Mouse (Mus musculus): ENCODE measurements around the gene Rara.
"Not testable (repeated sequence)": the region's sequence is repeated elsewhere in the genome, so short reads cannot be mapped to it uniquely, and the experiment has no call there.

Rara gene

DNA sequence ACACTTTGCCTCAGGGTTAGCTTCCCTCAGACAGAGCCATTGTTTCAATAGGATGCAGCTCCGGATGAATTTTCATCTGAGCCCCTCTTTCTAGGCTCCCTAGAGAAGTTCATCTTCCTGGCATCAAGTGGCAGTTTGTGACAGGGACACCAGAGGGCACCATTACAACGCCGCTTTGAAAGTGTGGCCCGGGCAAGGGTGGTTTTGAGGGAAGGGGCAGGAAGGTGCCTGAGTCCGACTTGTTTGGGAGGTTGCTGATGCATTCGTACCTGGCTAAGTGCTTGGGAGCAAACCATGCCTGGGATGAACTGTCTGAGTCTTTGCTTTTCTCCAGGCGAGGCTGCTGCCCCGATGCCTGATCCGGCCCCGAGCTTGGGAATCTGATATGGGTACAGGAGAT, 5.3 kb upstream of the Rara start:
- intact Hi-C loops (cut with DNase I): loop anchor here (2.0 to 5.0 kb wide), 2 partner anchors 50 to 115 kb away; no protein-coding TSS in a partner anchor

DNA sequence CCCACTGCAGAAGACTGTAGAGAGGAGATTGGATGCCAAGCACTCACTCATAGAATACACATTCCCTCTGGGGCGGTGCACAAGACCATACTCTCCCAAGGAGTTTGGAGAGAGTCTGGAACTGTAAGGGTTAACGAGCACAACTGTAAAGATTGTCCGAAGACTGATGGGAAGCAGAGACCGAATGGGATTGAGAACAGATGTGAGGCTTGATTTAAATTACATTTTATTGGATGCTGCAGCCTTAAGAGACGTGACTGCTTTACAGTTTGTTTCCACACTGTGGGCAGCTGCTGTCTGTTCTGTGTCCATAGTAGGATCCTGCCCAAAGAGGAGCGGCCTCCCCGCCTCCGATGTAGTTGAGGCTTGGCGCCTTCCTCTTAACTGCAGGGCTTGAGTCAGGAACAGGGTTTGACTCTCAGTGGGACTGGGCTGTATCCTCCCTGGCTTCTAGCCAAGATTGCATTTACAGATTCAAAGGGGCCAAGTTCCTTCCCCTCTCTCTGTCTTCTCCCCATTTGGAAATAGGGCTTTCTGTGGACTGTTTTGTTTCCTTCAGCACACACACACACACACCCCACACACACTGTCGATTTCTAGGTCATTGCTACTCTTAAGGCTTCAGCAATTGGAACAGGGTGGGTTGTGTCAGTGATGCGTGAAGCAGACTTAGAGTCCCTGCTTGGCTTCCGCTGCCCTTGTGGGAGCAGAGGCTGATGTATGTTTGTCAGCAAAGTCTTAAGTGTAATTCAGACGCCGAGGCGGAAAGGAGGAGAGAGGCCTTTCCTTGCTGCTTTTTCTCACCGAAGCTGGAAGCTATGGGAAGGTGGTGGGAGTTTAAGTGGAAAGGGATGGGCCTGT, 4.5 kb upstream of the Rara start:
- intact Hi-C loops (cut with DNase I): loop anchor here (2.0 to 5.0 kb wide), 2 partner anchors 50 to 114 kb away; no protein-coding TSS in a partner anchor

DNA sequence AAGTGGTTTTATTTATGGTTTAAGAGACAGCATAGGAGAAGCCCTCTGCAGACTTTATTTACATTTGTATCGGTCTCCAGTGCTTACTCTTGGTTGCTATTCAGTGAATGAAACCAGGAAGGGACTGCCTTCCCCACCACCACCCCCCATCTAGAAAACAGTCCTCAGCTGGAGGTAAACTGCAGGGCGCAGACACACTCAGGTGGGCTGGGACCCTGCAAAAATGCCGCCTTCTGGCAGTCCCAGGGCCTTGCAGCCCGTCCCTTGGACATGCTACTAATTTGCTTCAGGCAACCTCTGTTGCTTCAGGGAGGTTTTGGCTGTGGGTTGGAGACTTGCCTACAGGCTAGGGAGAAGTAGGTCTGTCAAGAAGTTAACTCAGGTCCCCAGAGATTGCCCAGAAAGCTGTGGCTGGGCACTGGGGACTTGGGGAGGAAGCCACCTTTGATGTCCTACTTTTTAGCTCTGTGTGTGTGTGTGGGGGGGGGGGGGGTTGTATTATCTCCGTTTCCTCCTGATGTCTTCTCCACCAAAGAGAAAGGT, 2.9 kb upstream of the Rara start:
- intact Hi-C loops (cut with DNase I): loop anchor here (5.0 kb wide), 1 partner anchor 113 kb away; no protein-coding TSS in a partner anchor

DNA sequence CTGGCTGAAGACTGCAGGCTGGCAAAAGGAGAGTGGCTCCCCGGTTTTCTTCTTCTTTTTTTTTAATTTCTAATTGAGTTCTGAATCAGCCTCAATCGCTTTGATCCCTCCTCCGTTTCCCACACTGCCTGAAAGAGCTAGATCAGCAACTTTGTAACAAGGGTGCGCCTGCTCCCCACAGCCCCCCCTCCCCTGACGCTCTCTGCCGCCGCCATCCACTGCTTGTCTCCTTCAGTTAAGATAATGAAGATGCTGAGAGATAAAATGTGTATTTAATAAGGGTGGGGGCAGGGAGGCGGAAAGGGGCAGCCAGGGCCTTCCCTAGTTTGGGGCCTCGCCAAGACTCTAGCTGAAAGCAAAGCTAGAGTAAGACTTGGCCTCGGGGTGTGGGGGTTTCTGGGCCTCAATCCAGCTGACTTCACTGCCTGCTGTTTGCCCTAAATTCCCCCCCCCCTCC, 2.3 kb upstream of the Rara start:
- intact Hi-C loops (cut with DNase I): no loop called here

DNA sequence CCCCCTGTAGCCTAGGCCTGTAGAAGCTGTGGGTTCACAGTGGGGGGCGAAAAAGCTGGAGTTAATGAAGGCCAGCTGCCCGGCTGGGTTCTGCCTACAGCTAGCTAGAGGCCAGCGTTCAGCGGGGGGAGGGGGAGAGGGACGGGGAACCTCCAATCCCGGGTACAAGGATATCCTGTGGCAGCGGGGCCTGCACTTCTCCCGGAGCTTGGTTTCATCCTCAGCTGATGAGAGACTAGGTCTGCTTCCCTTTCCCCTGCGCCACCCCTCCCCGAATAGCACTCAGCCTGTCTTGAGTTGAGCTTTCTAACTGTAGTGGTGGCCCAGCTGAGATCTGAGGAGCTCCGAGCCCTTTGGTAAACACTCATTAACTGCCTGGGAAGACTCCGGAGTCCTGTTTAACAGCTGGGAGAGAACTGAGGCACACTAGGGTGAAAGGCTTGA, 1.7 kb upstream of the Rara start:
- intact Hi-C loops (cut with DNase I): no loop called here

DNA sequence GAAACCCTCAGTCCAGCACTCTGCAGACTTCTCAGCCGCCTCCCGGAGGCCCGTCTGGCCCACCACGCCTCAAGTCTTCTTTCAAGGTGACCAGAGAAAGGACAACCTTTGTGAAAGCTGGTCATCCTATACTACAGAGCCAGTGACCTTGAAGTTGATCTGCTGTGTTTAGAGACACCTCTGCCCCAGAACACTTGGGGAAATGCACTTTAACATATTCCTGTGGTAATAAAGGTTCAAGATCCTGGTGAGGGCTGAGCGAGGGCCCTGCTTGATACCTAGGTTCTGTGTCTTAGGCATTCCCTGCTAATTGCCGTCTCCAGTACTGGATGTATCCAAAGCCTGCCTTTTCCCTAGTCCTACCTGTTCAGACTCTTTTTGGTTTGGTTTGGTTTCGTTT, 1.1 kb upstream of the Rara start:
- intact Hi-C loops (cut with DNase I): no loop called here

DNA sequence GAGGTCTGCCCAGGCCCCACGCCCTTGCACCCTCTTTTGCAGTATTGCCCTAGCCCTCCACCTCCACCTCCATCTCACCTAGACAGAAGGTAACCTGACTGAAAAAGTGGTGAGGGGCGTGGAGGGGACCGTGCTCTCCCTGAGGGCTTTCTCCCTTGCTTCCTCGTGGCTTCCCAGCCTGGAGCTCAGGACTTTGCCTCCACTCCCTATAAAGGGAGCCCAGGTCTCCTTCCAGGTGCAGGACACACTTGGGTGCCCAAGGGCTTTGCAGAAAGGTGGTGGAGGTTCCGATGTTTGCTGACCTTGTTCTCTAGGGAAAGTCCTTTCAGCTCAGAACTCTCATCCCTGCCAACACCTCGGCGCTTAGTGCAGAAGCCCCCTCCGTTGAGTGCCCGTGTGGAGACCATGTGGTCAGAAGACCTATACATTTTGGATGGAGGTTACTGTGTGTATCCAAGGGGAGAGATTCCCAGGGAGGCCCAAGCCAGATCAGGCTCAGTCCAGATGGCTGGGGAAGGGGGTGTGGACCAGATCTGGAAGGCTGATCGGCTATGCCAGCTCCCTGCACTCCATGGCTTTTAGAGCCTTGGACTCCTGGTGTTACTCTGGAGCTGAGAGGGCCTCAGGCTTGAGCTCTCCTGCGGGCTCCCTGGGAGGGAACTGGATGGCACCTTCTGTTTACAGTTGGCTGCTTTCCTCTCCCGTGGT, 722 bp downstream of the Rara start:
- intact Hi-C loops (cut with DNase I): no loop called here

DNA sequence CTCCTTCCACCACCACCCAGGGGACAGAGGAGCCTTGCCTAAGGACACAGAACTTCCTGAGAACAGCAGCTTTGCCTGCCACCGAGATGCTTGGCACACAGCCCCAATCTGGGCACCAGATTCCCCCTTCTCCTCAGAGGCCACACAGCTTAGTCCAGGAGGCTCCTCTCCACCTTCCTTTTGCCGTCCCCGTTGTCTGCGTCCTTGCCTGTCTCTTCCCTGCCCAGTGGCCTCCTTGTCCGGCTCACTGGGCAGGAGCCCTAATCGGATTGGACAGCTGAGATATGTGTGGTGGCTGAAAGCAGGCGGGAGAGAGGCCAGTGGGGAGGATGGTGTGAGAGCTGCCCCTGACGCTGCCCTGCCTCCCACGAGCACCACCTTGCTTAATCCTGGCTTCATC, 1.9 kb downstream of the Rara start:
- intact Hi-C loops (cut with DNase I): no loop called here

DNA sequence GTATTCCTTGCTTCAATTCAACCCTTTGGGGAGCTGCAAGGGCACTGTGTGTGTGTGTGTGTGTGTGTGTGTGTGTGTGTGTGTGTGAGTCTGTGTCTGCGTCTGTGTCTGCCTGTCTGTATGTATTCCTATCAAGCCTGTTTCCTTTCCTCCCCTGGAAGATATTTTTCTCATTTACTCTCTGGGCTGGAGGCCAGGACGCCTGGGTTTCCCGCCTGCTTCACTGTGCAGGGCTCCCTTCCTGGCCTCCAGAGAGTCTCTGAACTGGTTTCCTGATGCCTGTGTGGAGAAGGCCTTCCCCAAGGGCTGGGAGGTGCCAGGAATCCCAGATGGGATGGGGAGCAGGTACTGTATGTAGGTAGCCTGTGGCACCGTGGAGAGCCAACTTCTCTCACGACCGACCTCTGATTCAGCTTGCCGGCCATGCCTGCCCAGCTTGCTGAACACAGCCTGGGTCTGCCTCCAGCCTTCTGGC, 2.5 kb downstream of the Rara start:
- intact Hi-C loops (cut with DNase I): no loop called here

DNA sequence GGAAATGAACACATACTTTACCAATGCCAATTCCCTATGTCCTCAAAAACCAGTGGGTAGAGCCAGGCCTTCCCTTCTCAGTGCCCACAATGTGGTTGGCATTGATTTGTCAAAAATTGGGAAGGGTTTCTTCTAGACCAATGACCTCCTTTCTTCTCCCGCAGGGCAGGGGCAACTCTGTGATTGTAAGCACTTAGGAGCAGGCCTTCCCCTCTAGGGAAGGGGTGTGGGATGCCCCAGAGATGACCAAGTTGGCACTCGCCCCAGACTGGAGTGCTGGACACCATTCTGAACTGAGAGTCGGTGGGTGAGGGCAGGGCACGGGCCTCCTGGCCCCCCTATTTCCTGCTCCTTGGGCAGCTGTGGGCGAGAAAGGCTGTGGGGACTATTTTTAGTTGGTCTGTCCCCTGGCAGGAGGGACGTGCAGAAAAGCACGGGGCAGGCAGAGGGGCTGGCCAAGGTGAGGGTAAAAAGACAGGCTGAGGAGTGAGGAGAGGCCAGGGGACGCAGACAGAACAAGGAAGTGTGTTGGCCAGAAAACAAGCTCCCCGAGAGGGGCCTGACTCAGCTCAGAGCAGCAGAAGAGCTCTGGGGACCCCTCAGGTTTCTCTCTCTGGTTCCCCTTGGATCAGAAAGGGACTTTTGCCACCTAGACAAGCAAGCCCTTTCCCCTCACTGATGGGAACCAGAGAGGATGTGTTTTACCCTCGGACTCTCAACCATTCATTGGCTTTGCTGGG, 3.3 kb downstream of the Rara start:
- intact Hi-C loops (cut with DNase I): no loop called here

DNA sequence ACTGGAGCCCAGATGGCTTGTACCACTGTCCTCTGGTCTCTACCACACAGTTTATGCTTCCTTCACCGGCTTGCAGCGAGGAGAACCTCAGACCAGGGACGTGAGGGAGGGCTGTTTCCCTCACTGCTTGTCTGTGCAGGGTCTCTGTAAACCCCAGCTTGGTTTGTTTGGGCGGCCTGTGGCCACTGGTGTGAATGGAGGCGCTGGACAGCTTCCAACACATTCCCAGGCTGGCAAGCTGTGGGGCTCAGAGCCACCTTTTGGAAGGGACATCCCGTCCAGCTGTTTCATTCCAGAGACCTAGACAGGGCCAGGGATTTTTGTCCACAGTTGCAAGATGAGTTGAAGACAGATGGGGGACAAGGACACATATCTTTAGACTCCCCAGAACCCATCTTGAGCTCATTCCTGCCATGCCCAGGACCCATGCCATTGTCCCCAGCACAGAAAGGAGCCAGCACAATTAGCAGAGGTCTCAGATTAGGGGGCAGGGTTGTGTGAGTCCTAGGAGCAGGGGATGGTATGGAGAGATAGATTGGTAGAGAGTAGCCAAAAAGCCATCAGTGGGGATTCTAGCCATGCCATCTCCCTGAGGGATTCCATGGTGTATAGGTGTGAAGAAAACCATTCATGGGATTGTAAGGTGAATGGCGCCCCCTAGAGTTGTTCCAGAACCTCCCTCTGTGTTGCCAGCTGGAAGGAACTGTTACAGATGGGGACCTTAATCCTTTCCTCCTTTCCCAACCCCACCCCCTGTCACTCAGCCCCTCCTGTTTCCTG, 4.1 kb downstream of the Rara start:
- intact Hi-C loops (cut with DNase I): no loop called here

DNA sequence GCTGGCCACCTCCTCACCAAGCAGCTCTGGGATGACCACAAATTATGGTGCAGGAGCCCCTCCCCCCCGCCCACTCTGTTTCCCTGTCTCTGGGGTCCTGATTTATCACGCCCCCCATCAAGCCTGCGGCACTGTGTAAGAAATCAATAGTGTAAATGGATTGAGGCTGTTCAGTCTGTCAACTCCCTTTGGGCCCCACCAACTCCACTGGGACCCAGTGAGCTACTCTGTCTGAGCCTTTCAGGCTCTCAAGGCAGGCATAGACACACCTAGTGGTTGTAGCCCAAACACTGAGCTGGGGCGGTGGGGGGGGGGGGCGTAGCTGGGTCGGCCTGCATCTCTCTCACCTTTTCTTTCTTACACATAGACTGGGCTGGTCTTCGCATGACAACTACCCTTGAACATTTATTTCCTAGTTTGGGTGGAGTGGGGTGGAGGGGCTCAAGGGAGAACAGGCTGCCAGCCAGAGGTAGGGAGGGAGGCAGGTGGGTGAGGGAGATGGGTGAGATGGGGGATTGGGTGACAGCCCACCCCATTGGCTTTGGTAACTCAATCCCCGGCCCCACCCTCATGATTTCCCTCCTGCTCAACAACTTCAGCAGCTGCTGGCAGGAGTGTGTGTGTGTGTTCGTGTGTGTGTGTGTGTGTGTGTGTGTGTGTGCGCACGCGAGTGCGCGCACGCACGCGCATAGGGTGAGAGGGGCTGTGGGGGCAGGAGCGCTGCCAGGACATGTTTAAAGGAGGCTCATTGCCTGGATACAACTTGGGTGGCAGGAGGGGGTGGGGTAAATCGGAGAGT, 4.9 kb downstream of the Rara start:
- intact Hi-C loops (cut with DNase I): no loop called here

DNA sequence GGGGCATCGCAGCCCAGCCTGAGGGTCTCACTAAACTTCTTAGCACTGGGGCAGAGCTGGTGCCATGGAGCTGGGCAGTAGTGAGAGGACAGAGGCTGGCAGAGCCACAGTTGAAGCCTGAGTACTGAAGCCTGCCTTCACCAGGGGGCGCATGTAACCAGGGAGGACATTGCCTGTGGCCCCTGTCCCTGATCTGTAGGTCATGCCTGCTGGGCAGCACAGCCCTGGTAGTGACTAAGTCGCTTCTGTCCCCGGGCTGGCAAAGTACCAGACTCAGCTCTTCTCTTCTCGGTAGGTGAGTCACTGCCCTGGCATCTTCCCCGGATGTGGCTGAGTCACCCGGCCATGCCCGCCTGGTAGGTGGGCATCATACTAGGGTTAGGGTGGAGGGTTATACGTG, 5.5 kb downstream of the Rara start:
- intact Hi-C loops (cut with DNase I): no loop called here

DNA sequence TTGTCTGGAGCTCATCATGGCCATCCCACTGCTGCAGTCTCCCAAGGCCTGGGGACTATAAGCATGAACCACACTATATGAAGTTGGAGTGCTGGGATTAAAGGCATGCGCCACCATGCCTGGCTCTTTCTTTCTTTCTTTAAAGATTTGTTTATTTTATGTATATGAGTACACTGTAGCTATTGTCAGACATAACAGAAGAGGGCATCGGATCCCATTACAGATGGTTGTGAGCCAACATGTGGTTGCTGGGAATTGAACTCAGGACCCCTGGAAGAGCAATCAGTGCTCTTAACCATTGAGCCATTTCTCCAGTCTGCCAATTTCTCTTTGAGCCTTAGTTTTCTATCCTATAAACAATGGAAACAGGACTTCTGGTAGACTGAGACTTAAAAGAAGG, 6.2 kb downstream of the Rara start:
- intact Hi-C loops (cut with DNase I): not testable (repeated sequence)

DNA sequence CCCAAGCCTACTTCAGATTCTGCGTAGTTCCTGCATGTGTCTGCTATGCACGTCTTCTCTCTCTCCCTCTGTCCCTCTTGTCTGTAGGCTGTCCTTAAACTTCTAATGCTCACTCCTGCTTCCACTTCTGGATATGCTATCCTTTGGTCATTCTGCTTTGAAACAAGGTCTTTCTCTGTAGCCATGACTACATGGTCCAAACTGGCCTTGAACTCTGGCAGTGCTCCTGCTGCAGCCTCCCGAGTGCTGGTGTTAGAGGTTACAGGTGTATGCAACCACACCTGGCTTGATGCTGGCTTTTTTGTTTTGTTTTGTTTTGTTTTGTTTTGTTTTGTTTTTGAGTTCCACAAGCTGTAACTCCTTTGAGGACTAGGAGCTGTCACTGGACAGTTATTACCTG, 6.7 kb downstream of the Rara start:
- intact Hi-C loops (cut with DNase I): no loop called here

DNA sequence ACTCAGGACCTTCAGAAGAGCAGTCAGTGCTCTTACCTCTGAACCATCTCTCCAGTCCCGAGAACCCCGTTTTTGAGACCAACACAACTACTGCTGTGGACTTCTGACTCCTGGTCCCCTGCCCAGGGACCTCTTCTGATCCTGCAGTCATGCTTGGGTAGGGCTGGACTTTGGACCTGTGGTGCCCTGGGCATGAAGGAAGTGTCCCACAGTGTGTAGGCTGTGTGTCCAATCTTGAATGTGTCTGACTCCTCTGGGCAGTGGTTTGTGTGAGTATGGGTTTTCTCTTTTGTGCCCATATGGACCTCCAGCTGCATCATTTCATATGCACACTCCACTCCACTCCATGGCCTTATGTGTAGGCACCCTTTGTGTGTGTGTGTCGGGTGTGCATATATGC, 7.5 kb downstream of the Rara start:
- intact Hi-C loops (cut with DNase I): no loop called here

DNA sequence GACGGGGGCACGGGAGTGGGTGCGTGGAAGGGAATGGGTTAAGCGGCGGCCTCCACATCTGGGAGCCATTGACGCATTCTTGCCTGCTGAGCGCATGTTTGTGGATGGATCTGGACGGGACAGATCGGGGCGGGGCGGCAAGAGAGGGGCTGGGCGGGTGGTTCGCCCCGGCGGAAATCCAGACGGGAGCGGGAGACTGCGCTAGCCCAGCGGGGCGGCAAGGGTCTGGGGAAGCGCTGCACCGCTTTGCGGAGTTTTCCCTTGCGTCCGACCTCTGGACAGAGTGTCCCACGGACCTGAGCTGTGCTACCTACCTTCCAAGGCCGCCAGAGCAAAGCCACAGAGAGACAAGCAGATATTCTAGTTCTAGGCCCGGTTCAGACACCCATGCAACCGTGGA, 8.6 kb downstream of the Rara start:
- intact Hi-C loops (cut with DNase I): no loop called here

DNA sequence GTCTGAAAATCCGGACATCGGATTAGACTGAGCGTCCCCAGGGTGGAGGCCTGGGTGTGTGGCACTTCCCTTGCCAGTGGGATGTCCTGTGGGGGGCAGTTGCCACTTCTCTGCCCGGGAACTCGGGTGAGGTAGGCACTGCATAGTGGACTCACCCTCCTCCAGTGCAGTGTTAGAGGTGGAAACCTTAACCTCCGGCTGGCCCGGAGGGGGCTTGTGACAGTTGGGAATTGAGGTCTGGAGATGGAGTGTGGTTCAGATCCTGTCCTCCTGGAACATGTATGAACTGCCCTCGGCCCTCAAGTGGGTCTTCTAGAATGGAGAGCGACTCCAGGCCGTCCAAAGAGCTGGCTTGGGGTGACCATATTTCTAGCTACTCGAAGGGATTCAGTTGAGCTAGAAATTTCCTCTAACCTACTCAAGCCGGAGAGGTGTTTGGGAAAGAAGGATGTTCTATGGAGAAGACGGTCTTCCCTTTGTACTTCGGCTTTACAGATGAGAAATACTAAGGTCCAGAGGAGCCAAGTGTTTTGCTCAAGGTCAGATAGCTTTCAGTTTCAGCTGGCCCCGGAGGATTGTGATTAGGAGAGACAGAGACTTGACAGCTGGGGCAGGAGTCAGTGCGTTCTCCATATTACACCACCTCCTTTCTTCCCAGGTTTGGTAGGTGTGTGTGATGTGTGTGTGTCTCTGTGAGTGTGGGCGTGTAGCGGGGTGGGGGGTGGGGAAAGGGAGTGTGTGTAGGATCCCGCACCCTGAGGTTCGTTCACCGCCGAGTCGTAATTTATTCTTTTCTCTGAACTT, 9.2 kb downstream of the Rara start:
- intact Hi-C loops (cut with DNase I): no loop called here

DNA sequence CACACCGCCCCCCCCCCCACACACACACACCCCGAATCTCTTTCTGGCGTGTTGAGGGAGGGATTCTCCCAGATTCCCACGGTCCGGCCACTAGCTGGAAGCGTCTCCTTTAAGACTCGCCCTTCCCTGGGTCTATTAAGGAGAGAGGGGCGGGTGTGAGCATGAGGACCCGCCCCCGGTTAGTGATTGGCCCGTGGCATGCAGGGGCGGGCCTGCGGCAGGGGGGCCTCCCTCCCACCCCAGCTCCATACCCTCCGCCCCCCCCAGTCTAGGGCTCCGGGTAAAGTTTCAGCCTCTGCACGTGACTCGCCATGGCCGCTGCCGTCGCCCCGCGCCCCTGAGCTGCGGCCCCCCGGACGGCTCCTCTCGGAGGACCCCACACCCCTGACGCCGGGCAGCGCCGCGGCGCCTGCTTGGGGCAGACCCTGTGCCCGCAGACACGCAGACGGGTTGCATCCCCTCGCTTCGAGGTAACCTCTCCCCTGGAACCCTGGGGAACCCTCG, 9.8 kb downstream of the Rara start:
- intact Hi-C loops (cut with DNase I): no loop called here

Measured in adrenal gland (tissue).